12 mouse cellular contexts compared by ENCODE assay signal in genomic region chr2:22857501-22857900, GRCm38 (mm10). TPM values are rescaled to one million over a fixed set of nuclear protein-coding genes. Genes with fewer than 3 reads are reported as not detected.
DNase-seq lines count a peak whose midpoint lies in the region; ATAC-seq lines count a peak whose summit lies in the region.
"Had no signal": no experiment of that assay in that cellular context is flagged by ENCODE, and none has a peak within 500 bp of the region (broad histone marks: within the 10 kb centered on the region; RNA-seq: fewer than 3 reads in every experiment).

No protein-coding gene starts in this region.

- no peak overlapping the region for H3K4me3 ChIP-seq in hindbrain, embryonic 16.5 days (ENCODE audit: low read length)
- no peak overlapping the region for H3K4me3 ChIP-seq in hindbrain, embryonic 13.5 days
- H3K4me3 ChIP-seq: embryonic facial prominence, embryonic 12.5 days; liver, embryonic 12.5 days had no signal

- H3K36me3 ChIP-seq in hindbrain, embryonic 16.5 days (ENCODE audit: control insufficient read depth, insufficient read depth, low read length): no peaks in the 10 kb centered on the region
- H3K36me3 ChIP-seq in hindbrain, embryonic 13.5 days: no peaks in the 10 kb centered on the region
- H3K36me3 ChIP-seq: embryonic facial prominence, embryonic 12.5 days had no signal

- H3K27me3 ChIP-seq in hindbrain, embryonic 16.5 days (replicated peaks; ENCODE audit: control insufficient read depth, insufficient read depth, low read length): no peaks in the 10 kb centered on the region
- no peaks in the 10 kb centered on the region for H3K27me3 ChIP-seq in hindbrain, embryonic 13.5 days
- H3K27me3 ChIP-seq: embryonic facial prominence, embryonic 12.5 days; liver, embryonic 12.5 days had no signal

- WGBS in hindbrain, embryonic 16.5 days: 26% methylated on average over 3 of the region's 3 CpGs
- WGBS in hindbrain, embryonic 13.5 days: 31% methylated on average over 3 of the region's 3 CpGs

- peak; percentile 25 to 34 for DNase-seq in right cerebral cortex, postnatal 10 days (ENCODE audit: low spot score in 2 of 2)
- DNase-seq in right cerebral cortex, postnatal 14 days: no peak
- DNase-seq in embryo, embryonic 10.5 days (ENCODE audit: low spot score): peak; percentile 20
- DNase-seq in cerebellum, postnatal 14 days: no peak
- no peak for DNase-seq in layer of hippocampus, adult 9-11 months
- DNase-seq: cerebellum, adult 2 months had no signal

- no peaks in the 10 kb centered on the region for H3K4me1 ChIP-seq in hindbrain, embryonic 16.5 days (ENCODE audit: control insufficient read depth, insufficient read depth, low read depth, low read length)
- no peaks in the 10 kb centered on the region for H3K4me1 ChIP-seq in hindbrain, embryonic 13.5 days (replicated peaks)
- H3K4me1 ChIP-seq: embryonic facial prominence, embryonic 12.5 days; liver, embryonic 12.5 days had no signal

- no peak overlapping the region for H3K27ac ChIP-seq in hindbrain, embryonic 16.5 days (ENCODE audit: low read depth, low read length)
- no peak overlapping the region for H3K27ac ChIP-seq in hindbrain, embryonic 13.5 days
- H3K27ac ChIP-seq: embryonic facial prominence, embryonic 12.5 days; liver, embryonic 12.5 days; stomach, postnatal 0 days had no signal

- H3K9me3 ChIP-seq in hindbrain, embryonic 16.5 days (ENCODE audit: control insufficient read depth, low read length): no peaks in the 10 kb centered on the region
- no peaks in the 10 kb centered on the region for H3K9me3 ChIP-seq in hindbrain, embryonic 13.5 days
- H3K9me3 ChIP-seq: embryonic facial prominence, embryonic 12.5 days; liver, embryonic 12.5 days had no signal

- H3K4me2 ChIP-seq in hindbrain, embryonic 16.5 days (ENCODE audit: low read length): no peak overlapping the region
- H3K4me2 ChIP-seq in hindbrain, embryonic 13.5 days: no peak overlapping the region
- H3K4me2 ChIP-seq: embryonic facial prominence, embryonic 12.5 days; liver, embryonic 12.5 days had no signal

- peak; percentile 65 for ATAC-seq in hindbrain, embryonic 16.5 days
- ATAC-seq in hindbrain, embryonic 13.5 days (ENCODE audit: low FRiP score): no peak
- ATAC-seq: intestine, postnatal 0 days; liver, embryonic 12.5 days had no signal

- no peak overlapping the region for H3K9ac ChIP-seq in hindbrain, embryonic 16.5 days (ENCODE audit: low read depth, low read length)
- no peak overlapping the region for H3K9ac ChIP-seq in hindbrain, embryonic 13.5 days
- H3K9ac ChIP-seq: embryonic facial prominence, embryonic 12.5 days; liver, embryonic 12.5 days had no signal

RNA-seq across cellular contexts. Expression of gene Pdss1, which starts 37.8 kb away (rescaled TPM):
- polyA plus RNA-seq in hindbrain, embryonic 16.5 days (2015; fragmentation: Nextera tagmentation; extraction: Ambion mirVana): 26.4 and 26.6 TPM in 2 replicates
- polyA plus RNA-seq in hindbrain, embryonic 13.5 days (2015; fragmentation: Nextera tagmentation; extraction: Ambion mirVana): 24.6 and 25.8 TPM in 2 replicates

Comparison
In these comparisons a context has a peak if more than half of its experiments do, and no peak if none do; other contexts are left out.
1. DNase-seq: peak in right cerebral cortex, postnatal 10 days (2 of 2) and embryo, embryonic 10.5 days (single experiment); none in right cerebral cortex, postnatal 14 days (single experiment), cerebellum, postnatal 14 days (0 of 2) and layer of hippocampus, adult 9-11 months (single experiment).